8 mouse cellular contexts compared by ENCODE assay signal in genomic region chr17:44130429-44130828, GRCm38 (mm10). TPM values are rescaled to one million over a fixed set of nuclear protein-coding genes. Genes with fewer than 3 reads are reported as not detected.
DNase-seq lines count a peak whose midpoint lies in the region; ATAC-seq lines count a peak whose summit lies in the region.

No protein-coding gene starts in this region.

- peak; percentile 70 for ATAC-seq in CD4-positive, CD25-positive, alpha-beta regulatory T cell, adult 4 months

- peak; percentile 70 for DNase-seq in T-cell, adult 2 months (ENCODE audit: low spot score)
- DNase-seq in cerebellum, adult 9-11 months: peak; percentile 36
- peak; percentile 79 for DNase-seq in gastrocnemius, postnatal 10 days
- DNase-seq in layer of hippocampus, adult 8-10 months (ENCODE audit: low spot score in 2 of 2): peak; percentile 43 to 64
- peak; percentile 81 for DNase-seq in lung, postnatal 36 days
- DNase-seq in right cerebral cortex, postnatal 25 days: peak; percentile 45
- peak; percentile 76 for DNase-seq in urinary bladder, postnatal 25 days (ENCODE audit: low spot score)

RNA-seq across cellular contexts. Expression of gene Enpp4, which starts 24.8 kb away (rescaled TPM):
- polyA plus RNA-seq in CD4-positive, CD25-positive, alpha-beta regulatory T cell, adult 4 months (2017; shearing (Covaris generic)): 1 to 10 TPM; 8.0 to 9.4 TPM
- total RNA-seq in gastrocnemius, postnatal 10 days (2021): 10 to 100 TPM; 13.8 to 14.5 TPM
- total RNA-seq in layer of hippocampus, adult 8-10 months (2022): 10 to 100 TPM; 19.3 to 21.1 (median 20.2) TPM

RNA-seq across cellular contexts. Expression of gene Enpp5, which starts 51.8 kb away (rescaled TPM):
- 10 to 100 TPM; 12.7 to 19.2 TPM for polyA plus RNA-seq in CD4-positive, CD25-positive, alpha-beta regulatory T cell, adult 4 months (2017; shearing (Covaris generic))
- 1 to 10 TPM; 5.9 to 7.0 TPM for total RNA-seq in gastrocnemius, postnatal 10 days (2021)
- 100 to 1,000 TPM; 149 to 186 (median 168) TPM for total RNA-seq in layer of hippocampus, adult 8-10 months (2022)

RNA-seq across cellular contexts. Expression of gene Clic5, which starts 58.0 kb away (rescaled TPM):
- under 1 TPM in 1 of 2 experiments, not detected in 1; 0.28 TPM for polyA plus RNA-seq in CD4-positive, CD25-positive, alpha-beta regulatory T cell, adult 4 months (2017; shearing (Covaris generic))
- total RNA-seq in gastrocnemius, postnatal 10 days (2021): 10 to 100 TPM; 76.5 TPM
- total RNA-seq in layer of hippocampus, adult 8-10 months (2022): 1 to 10 TPM; 3.6 to 4.5 (median 3.9) TPM

Comparison
In these comparisons a context has a peak if more than half of its experiments do, and no peak if none do; other contexts are left out.
1. Peak in every context shown above with its lines: DNase-seq and ATAC-seq.
2. RNA of gene Enpp5, which starts 51.8 kb away (total RNA-seq): 149 to 186 TPM in layer of hippocampus, adult 8-10 months; 5.9 to 7.0 TPM in gastrocnemius, postnatal 10 days; every median in the first group is over 10 times any median in the second.
3. RNA of gene Clic5, which starts 58.0 kb away (total RNA-seq): 76.5 TPM in gastrocnemius, postnatal 10 days; 3.6 to 4.5 TPM in layer of hippocampus, adult 8-10 months; every median in the first group is over 10 times any median in the second.